Mouse (Mus musculus): ENCODE measurements around the gene Sox6.

The Sox6 gene

DNA sequence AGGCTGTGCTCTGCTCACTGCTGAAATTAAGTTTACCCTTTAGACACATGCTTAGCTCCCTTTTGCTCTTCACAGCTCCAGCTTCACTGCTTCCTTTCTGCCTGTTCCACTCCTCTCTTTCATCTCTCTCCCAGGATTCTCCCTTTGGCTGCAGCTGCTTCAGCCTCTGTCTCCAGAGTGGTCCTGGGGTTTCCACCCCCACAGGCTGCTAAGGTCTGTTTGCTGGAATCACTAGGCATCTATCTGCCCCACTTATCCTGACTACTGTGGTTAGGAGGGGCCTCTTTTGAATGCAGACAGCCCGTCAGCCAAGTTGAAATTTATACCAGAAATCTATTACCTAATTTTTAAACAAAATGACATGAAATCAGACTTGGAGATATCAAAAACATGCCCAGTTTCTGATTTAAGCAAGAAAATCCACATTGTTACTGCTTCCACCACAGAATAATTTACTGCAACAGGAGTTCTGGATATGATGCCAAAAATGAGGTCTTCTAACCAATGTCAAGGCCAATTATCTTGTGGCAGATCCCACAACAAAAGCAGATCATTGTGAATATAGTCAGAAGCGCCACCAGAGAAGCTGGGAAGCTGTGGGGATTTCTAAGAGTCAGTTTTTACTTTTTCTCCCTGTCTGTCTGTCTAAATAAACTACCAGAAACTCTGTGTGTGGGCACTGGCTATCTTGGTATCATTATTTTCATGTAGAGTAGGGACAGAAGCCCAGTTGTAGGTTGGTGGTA lies 552.8 kb downstream of the Sox6 start:
- DNase-seq (ENCODE audit: low spot score): no peak

DNA sequence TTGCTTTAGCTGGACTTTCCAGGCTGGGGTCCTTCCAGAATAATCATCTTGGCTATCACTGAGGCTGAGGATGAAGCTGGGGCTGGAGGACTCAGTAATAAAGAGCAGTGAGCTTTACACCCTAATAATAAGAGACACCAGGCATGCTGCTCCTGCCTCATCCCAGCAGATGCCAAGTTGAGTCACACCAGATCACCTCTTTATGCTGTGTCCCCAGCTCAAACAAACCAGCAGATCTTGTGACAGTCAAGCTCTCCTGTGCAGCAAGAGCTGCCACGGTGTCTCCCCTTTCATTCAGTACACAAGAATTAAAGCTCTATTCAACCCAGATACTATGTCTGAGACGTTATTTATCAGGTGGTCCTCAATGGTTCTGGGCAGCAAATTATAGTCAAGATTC lies 560.8 kb downstream of the Sox6 start:
- no peak for DNase-seq (ENCODE audit: low spot score)

DNA sequence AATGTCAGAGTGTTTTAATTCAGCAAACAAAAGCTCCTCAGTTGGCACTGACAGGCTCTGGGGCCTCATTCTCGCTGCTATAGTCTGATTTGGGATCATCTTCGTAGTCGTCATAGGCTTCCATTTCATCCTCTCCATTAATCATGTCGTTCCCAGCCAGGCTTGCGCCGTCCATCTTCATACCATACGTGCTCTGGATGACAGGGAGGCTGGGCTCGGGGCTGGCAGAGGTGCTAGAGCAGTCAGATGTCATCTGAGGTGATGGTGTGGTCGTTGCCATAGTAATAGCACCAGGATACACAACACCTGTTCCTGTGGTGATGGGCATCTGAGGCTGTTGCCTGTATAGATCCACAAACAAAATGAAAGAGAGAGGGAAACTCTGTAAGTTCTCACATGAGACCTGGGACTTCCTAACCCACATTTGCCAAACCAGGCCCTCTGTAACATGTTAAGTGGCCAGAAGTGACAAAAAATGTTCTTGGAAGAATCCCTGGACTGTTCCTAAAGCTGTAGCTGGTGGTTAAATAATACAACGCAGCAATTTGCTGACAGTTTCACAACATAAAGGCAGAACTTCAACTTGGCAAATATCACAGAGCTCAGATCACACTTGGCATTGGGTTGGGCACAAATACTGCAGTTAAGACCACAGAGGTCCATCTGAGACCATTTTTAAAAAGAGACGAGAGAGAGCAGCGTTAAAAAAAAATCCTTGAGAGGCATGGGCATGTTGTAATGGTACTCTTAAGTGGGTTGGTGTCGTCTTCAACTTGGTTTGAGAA lies 561.5 kb downstream of the Sox6 start:
- no peak for DNase-seq (ENCODE audit: low spot score)

DNA sequence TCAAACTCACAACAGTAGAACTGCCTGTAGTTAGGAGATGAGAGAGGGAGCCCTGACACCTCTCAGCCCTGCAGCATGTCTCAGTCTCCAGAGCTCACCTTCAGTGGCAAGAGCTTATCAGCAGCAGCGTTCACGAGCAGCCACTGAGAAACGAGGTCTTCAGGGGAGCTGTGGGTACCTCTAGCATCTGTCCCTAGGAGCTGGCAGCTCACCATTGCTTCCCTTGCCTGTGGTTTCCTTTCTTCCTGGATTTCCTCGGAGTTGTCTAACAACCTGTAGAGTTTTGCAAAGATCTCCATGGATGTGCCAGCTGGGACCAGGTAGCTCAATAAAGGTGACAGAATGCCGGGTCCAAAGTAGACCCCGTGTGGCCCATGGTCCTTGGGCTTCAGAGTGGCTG lies 563.4 kb downstream of the Sox6 start:
- no peak for DNase-seq (ENCODE audit: low spot score)

DNA sequence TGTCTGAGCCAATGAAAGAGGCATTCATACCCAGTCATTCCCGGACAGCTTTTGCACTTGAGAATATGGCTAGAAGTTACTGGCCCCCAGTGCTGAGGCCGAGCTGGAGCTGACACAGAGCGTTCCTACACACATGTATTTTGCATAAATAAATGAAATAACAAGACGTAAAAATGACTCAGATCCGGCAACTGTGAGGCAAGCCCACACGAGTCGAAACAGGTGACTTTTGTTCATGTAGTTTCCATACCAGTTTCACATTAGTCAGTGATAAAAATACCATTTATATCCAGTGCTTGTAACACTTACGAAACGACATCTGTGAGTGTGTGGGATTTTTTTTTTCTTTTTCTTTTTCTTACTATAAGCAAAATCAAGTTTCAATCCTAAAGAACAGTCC lies 564.5 kb downstream of the Sox6 start:
- DNase-seq (ENCODE audit: low spot score): no peak

DNA sequence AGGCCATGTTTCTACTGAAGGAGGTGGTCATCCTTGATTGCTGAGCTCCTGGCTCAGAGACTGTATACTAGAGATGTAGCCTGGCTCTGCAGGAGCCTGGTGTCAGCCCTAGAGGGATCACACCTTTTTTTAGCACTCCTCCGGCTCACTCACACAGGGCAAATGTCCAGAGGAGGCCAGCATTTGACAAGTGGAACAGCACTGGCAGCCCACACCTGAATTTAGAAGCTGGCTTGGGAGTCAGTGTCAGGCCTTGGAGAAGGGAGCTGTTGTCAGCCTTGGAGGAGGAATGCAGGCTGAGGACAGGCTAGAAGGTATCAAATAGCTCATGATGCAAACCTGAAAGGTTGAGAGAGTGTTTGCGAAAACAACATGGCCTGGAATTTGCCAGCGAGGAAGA lies 565.7 kb downstream of the Sox6 start:
- DNase-seq (ENCODE audit: low spot score): no peak

DNA sequence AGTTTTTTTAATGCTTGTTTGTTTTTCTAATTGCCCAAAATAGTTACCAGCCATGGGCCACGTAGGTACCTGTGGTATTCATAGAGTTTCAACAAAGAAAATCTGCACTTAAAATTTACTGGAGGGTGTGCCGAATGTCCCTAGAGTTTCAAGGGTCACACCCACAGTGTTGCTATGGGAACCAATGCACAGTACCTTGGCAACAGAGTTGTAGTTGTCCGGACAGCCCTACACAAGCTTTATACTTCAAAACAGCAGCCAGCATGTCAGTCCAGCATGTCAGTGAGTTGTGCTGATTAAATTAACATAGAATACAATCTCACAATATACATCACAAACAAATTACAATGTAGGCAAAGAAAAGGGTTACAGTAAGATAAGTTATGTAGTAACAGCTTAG lies 567.1 kb downstream of the Sox6 start:
- DNase-seq (ENCODE audit: low spot score): no peak

DNA sequence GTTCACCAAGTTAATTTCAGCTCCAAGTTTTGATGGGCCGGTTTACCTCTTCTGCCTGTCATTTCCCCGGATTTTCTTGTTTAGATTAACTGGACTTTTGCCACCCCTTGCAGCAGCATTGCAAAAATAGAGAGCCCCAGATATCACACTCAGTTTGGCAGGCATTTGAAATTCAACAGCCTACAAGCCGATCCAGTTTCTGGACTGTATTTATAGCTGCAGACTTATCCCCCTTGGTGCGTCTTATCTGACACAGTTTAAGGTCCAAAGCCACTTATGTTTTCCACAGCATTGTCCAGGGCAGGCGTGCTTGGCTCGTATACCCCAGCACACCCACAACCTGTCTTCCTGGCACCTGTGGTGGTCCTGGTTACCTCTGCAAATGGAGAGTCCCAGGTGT lies 571.8 kb downstream of the Sox6 start:
- DNase-seq (ENCODE audit: low spot score): no peak

DNA sequence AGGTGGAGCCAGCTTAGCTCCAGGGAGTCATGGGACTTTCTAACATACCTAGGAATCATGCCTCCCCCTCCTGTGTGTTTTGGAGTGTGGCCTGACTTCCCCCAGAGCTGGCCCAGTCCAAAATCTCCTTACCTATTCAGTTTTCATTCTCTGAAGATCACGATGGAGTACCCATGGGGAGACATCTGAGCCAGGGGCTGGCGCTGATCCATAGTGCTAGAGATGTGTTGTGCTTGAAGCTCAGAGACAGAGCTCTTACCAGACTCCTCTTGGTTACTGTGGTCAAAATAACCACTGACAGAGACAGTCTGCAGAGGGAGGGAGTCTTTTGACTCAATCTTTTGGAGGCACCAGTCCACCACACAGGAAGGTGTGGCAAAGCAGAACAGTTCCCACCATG lies 575.2 kb downstream of the Sox6 start:
- DNase-seq (ENCODE audit: low spot score): no peak

DNA sequence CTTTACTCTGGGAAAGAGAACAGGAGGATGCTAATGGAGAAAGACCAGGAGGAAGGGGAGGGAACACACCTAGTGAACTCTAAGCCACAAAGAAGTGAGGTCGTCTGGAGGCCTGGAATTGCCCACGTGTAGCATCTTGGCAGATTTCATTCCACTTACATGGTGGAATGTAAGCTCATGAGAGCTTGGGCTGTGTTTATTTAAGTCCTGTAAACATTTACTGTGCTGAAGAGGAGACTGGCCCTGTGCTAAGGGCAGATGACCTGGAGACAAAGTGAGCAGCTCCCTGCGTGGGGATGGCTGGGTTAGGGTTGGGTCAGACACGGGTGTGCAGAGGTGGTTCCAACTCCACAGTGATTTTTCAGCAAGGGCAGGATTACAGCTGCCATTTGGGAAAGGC lies 576.3 kb downstream of the Sox6 start:
- DNase-seq (ENCODE audit: low spot score): no peak

DNA sequence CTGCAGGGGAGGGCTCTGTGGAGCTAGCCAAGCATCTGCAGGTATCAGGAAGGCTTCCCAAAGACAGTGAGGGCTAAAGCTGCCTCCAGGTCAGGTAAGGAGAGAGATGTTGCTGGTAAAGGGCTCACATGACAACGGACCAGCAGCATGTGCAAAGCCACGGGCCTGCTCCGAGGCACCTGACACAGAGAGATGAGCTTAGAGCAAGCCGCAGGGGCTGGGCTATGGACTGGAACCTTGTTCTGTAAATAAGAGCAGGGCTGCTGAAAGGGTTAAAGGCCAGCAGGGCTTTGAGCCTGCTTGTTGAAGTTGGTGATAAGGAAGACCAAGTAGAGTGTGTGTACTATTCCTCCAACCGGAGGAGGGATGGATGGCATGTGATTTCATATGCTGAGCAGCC lies 583.6 kb downstream of the Sox6 start:
- no peak for DNase-seq (ENCODE audit: low spot score)

DNA sequence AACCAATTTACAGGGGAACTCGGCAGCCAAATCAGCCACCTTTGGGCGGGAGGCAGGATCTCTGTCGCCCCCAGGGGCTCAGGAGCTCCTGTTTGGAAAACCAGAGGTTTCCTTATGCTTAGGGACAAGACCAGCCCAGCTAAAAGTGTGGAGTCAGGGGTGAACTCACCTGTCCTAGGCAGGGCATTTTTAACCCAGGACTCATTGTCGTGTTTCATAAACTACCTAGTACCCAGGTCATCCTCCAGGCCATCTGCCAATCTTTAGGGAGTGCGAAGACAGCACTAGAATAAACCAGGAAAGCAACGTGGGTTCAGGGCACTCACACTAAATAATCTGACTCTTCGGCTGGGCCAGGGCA lies 584.9 kb downstream of the Sox6 start:
- no peak for DNase-seq (ENCODE audit: low spot score)

DNA sequence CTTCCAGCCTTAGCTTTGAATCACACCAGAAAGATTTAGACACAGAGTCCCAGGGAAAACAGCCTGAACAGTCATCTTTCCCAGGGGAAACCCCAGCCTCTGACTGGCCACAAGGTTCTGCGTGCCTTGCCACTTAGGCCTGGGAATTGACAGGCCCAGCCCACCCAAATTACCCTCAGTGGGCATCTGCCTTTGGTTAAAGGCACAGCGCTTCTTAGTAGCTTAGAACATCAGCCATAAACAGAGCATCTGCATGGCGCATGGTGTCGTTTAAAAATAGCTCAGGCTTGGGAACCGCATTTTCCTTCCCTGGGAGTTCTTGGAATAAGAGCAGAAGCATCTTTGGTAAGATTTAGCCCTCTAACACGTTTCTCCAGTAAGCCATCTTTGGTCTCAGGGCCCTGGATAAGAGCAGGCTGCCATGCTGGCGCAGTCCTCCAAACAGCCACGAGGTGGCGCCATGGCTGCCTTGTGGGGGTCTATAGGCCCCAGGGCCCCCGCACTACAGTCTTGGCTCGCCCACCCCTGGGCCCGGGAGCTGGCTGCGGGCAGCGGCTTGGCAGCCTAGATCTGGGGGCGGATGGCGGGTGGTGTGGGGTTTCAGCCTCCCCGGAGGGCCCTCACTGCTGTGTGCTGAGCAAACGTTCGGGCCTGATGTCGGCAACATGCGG lies 585.4 kb downstream of the Sox6 start:
- no peak for DNase-seq (ENCODE audit: low spot score)

DNA sequence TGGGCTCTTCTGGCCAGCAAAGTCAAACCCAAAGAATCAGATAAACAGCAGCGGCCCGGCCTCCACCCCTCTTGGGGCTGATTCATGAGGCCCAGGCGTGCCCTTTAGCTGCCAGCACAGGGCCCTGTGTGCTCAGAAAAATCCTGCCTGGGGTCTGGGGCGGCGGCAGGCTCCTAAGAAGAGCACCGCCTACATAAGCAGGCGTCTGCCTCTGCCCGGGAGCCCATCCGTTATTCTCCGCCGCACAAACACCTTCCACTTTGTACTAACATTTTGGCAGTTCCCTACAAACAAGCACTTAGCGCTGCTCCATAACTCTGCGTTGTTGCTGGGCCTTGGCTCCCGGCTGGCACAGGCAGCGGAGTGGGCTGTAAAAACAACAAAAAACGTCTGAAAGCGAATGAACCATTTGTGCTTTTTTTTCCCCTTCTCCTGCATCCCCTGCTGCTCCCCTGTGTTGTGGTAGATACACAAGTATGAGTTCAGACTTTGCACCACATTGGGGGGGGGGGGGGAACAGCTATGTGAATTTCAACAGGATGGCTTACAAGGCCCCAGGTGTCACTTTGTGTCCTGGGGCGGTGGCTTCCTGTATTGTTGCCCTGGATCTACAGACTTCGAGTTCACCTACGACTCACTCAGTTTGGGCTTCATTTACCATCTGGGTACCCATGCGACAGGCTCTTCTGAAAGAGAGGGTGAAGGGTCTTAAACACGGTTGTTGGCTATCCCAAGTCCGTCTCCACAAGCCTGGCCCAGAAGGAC lies 588.0 kb downstream of the Sox6 start:
- DNase-seq (ENCODE audit: low spot score): no peak

DNA sequence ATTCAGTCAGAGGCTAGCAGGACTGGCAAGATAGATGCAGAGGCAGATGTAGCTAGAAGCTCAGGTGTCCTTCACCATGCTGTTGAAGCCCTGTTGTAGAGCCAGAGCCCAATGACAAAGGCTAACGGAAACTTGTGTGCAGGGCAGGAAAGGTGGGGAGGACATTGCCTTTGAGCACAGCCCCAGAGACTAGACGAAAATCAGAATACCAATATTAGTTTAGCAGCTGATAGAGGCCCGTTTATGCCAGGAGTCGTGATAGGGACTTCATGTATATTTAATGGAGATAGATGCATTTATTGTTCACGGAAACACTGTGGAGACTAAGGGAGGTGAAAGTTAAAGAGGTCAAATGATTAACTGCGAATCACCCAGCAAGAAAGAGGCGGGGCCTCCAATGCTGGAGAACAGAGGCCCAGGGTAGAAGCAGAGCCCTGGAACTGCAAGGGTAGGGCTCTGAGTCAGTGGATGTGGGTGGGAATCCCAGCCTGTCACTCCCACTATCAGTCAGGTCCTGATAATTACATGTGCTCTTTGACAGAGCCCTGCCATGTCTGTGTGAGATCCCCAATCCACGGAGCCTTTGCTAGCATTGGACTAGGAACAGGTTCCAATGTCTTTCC lies 590.1 kb downstream of the Sox6 start:
- no peak for DNase-seq (ENCODE audit: low spot score)

DNA sequence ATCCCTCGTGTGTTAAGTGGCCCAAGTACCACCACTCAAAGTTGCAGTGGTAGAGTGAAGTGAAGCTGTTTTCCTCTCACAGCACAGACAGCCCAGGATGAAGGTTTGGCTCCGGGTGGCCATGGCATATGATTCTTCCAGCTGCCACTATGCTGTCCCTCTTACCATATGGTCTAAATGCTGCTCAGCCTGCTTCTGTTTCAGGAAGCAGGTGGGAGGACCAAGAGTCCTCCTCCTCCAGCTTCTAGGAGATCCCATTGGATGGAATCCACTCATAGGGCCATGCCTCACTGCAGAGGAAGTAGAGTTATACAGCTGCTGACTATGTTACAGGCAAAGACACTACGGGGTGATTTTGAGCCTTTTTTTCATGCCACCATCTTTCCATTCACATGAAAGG lies 591.5 kb downstream of the Sox6 start:
- no peak for DNase-seq (ENCODE audit: low spot score)

DNA sequence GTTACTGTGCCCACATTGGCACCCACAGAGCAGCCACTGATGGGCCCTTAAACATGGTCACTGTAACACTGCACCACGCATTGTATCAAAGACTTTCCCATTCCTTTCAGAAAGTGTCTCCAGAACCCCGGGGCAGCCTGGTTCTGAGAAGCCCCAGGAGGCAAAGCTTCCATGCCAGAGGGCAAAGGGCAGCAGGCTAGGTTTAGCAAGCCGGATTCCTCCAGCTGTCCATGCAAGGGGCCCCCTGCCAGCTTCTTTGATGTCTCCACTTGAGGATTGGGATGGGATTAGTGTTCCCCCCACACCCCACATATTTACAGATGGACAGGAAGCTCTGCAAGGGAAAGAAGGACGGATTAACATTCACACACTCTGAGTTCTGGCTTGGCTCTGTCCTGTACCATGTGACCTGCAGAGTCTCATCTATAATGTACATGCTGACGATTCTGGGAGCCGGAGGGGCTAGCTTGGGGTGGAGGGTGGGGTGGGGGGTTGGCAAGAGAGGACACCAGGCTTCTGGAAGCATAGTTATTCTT lies 592.0 kb downstream of the Sox6 start:
- no peak for DNase-seq (ENCODE audit: low spot score)

DNA sequence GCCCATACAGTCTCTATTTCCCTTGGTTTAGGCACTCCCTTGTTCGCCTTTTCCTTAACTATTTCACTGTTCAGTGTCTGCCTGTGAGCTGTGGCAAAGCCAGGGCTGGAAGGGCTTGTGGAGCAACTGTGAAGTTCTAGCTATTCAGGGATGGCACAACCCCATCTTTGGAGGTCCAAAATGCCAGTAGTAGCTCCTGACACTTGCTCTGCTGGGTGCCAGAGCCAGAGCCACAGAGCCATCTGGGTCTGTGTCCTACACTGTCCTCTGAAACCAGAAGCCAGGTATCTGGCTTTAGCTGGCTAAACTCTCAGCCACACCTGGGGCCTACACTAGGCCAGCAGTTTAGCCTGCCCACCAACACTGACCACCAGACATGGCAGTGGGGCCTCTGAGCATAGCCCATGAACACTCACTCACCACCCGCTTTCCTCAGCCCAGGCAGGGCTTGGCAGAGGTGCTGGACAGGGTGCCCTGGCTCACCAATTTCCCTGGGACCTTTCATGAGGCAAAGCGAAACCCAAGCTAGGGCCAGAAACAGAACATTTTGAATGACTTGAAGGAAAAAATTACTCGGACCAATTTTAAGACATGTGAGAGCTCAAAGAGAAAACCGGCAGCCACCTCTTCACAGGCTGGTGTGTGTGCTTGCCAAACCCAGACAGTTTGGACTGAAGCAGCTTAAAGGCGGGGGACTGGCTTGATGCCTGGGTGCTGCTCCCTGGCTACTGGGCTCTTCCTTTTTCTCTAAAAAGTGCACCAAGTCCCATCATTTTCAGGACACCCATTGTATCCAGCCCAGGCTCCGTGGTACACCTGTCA lies 612.2 kb downstream of the Sox6 start:
- no peak for DNase-seq (ENCODE audit: low spot score)

DNA sequence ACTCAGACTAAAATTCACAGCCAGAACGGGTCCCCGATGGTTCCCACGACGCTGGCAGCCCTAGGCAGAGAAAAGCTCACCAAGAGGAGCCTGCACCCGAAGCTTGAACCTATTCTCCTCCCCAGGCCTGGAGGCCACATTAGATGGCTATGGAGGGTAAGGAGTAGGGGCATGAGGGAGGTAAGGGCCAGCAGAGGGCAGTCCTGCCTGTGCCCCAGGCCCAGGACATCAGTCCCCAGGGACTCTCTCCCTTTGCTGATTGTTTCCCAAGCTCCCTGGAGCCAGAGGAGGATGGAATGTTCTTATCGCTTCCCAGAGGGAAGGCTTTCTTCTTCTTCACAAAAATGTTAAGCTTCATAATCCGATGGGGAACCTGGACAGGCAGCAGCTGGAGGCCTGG lies 615.8 kb downstream of the Sox6 start:
- DNase-seq (ENCODE audit: low spot score): no peak

DNA sequence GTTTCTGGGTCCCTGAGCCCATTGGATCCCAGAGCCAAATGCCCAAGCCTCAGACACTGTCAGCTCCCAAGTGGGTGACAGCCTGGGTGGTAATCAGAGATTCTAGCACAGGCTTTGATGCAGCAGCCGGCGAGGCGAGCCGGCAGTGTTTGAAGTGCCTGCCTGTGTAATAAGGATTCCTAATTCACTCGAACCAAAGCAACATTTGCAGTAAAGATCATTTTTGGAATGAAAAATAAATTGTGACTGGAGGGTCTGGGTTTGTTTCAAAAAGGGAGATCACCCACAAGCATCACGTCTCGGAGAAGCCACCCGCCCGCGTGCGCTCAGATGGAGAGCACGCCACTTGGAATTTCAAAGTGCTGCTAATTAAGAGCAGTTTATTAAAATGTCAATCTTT lies 617.6 kb downstream of the Sox6 start:
- DNase-seq (ENCODE audit: low spot score): no peak
